Mouse (Mus musculus): ENCODE results near the gene Zfp354a.

DNA sequence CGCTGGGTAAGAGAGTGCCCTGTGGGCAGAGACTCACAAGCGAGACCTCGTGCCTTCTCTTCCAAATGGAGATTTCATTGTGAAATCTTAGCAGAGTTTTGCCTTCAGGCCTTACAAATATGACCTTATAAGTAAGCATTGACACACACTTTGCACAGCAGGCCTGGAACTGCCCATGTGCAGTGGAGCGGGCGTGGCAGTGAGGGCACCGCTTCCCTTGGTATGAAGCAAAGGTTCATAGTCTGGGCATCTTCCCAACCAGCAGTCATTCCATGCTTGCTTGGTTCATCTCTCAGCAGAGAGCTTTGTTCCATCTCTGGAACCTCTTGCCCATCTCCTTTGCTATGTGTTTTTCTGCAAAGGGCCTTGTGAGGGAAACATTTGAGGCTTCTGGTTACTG is 1.9 kb downstream of the Zfp354a start:
- TF ChIP-seq NRF1 (IDR thresholded peaks at IDR 0.05; ENCODE audit: insufficient read depth, low read depth, low read length, poor library complexity, severe bottlenecking) (no peak), CTCF (IDR thresholded peaks at IDR 0.05 in 2 of 3, conservative IDR thresholded peaks at IDR 0.05 in 1 of 3; ENCODE audit: control insufficient read depth in 1 of 3, insufficient read depth in 1 of 3, low read depth in 2 of 3, low read length in 3 of 3, poor library complexity in 1 of 3, severe bottlenecking in 1 of 3) (no peak), RCOR1 (IDR thresholded peaks at IDR 0.05; ENCODE audit: low read depth, low read length) (no peak), TBP (IDR thresholded peaks at IDR 0.05; ENCODE audit: low read depth, low read length) (no peak), HCFC1 (IDR thresholded peaks at IDR 0.05; ENCODE audit: low read depth, low read length) (no peak), BHLHE40 (IDR thresholded peaks at IDR 0.05; ENCODE audit: borderline replicate concordance, low read depth, low read length) (no peak)
